Mouse (Mus musculus) MEL (cell line): ENCODE measurements around the gene Camkk2. TPM values are rescaled to one million over a fixed set of nuclear protein-coding genes. Genes with fewer than 3 reads are reported as not detected.

ENCODE experiments used
- DNase-seq: peaks from one replicate; pipeline ENCODE4 v3.0.0; 2011; ENCODE audit warnings: low read depth, low spot score
- H3K27ac ChIP-seq: 2 replicates; pipeline ENCODE4 v1.5.1; 2012; ENCODE audit warnings: low read depth, mild to moderate bottlenecking, control low read depth, low read length, moderate library complexity; ENCODE audit not compliant: control insufficient read depth
- H3K27me3 ChIP-seq, 2 experiments: fragments of 150-350 bp in 1 of 2; sonication (generic) in 1 of 2; 2 replicates each; pipeline ENCODE4 v1.6.1; 2012; ENCODE audit warnings: low read length in 2 of 2, mild to moderate bottlenecking in 2 of 2, improper control_type of control experiment in 1 of 2, moderate library complexity in 1 of 2; ENCODE audit not compliant: insufficient read depth in 2 of 2, control insufficient read depth in 1 of 2
- H3K36me3 ChIP-seq, 2 experiments: 2 replicates each; pipeline ENCODE4 v1.6.1; 2012 to 2014; ENCODE audit warnings: low read length in 2 of 2, improper control_type of control experiment in 1 of 2, inconsistent platforms in 1 of 2, mild to moderate bottlenecking in 1 of 2; ENCODE audit not compliant: insufficient read depth in 2 of 2, control insufficient read depth in 1 of 2
- H3K4me1 ChIP-seq, 2 experiments: fragments of 150-350 bp in 1 of 2; sonication (generic) in 1 of 2; 2 replicates each; pipeline ENCODE4 v1.6.1; 2012; ENCODE audit warnings: low read length in 2 of 2, improper control_type of control experiment in 1 of 2, mild to moderate bottlenecking in 1 of 2; ENCODE audit not compliant: insufficient read depth in 2 of 2, control insufficient read depth in 1 of 2
- H3K4me3 ChIP-seq, 2 experiments: fragments of 150-350 bp in 1 of 2; sonication (generic) in 1 of 2; 2 replicates each; pipeline ENCODE4 v1.5.1; 2012; ENCODE audit warnings: low read depth in 2 of 2, low read length in 2 of 2, mild to moderate bottlenecking in 2 of 2, moderate library complexity in 2 of 2, control low read depth in 1 of 2, improper control_type of control experiment in 1 of 2; ENCODE audit not compliant: control insufficient read depth in 1 of 2, insufficient read depth in 1 of 2
- H3K79me2 ChIP-seq: 2 replicates; pipeline ENCODE4 v1.6.1; 2012; ENCODE audit warnings: mild to moderate bottlenecking, low read length, moderate library complexity; ENCODE audit not compliant: control insufficient read depth, poor library complexity, insufficient read depth
- H3K9ac ChIP-seq: 2 replicates; pipeline ENCODE4 v1.6.1; 2012; ENCODE audit warnings: low read depth, mild to moderate bottlenecking, control low read depth, low read length, moderate library complexity; ENCODE audit not compliant: control insufficient read depth, poor library complexity, severe bottlenecking
- H3K9me3 ChIP-seq: fragments of 150-350 bp; sonication (generic); replicated peaks from 2 replicates; pipeline ENCODE4 v1.6.1; 2012; ENCODE audit warnings: mild to moderate bottlenecking, low read length, improper control_type of control experiment, moderate library complexity; ENCODE audit not compliant: insufficient read depth
- BHLHE40 ChIP-seq: IDR thresholded peaks from 2 replicates; pipeline ENCODE4 v1.6.1; 2012; ENCODE audit warnings: low read depth, mild to moderate bottlenecking, inconsistent platforms, low read length, improper control_type of control experiment, borderline replicate concordance
- CHD2 ChIP-seq: IDR thresholded peaks from 2 replicates; pipeline ENCODE4 v1.6.1; 2011; ENCODE audit warnings: low read length, improper control_type of control experiment
- E2F4 ChIP-seq: IDR thresholded peaks from 2 replicates; pipeline ENCODE4 v1.6.1; 2011; ENCODE audit warnings: low read depth, low read length, improper control_type of control experiment, borderline replicate concordance
- EP300 ChIP-seq, 2 experiments: IDR thresholded peaks; 2 replicates each; pipeline ENCODE4 v1.6.1; 2011; ENCODE audit warnings: improper control_type of control experiment in 2 of 2, low read length in 2 of 2, low read depth in 1 of 2, mild to moderate bottlenecking in 1 of 2
- GABPA ChIP-seq: IDR thresholded peaks from 2 replicates; pipeline ENCODE4 v1.6.1; 2012; ENCODE audit warnings: low read depth, mild to moderate bottlenecking, inconsistent platforms, low read length, improper control_type of control experiment, moderate library complexity
- HCFC1 ChIP-seq: IDR thresholded peaks from 2 replicates; pipeline ENCODE4 v1.6.1; 2012; ENCODE audit warnings: low read depth, mild to moderate bottlenecking, inconsistent platforms, low read length, improper control_type of control experiment, moderate library complexity
- MAFK ChIP-seq: IDR thresholded peaks from 2 replicates; pipeline ENCODE4 v1.6.1; 2011; ENCODE audit warnings: low read depth, mild to moderate bottlenecking, low read length, improper control_type of control experiment, borderline replicate concordance
- MAX ChIP-seq: IDR thresholded peaks from 2 replicates; pipeline ENCODE4 v1.6.1; 2011; ENCODE audit warnings: low read length, improper control_type of control experiment
- MAZ ChIP-seq: IDR thresholded peaks from 2 replicates; pipeline ENCODE4 v1.6.1; 2012; ENCODE audit warnings: low read depth, mild to moderate bottlenecking, inconsistent platforms, low read length, improper control_type of control experiment
- MXI1 ChIP-seq: IDR thresholded peaks from 2 replicates; pipeline ENCODE4 v1.6.1; 2011; ENCODE audit warnings: mild to moderate bottlenecking, low read depth, low read length, improper control_type of control experiment
- NELFE ChIP-seq: IDR thresholded peaks from 2 replicates; pipeline ENCODE4 v1.6.1; 2011; ENCODE audit warnings: low read depth, low read length, improper control_type of control experiment
- POLR2A ChIP-seq, 2 experiments: IDR thresholded peaks; 2 replicates each; pipeline ENCODE4 v1.6.1; 2011 to 2012; ENCODE audit warnings: low read length in 2 of 2, mild to moderate bottlenecking in 2 of 2, control low read depth in 1 of 2, improper control_type of control experiment in 1 of 2, low read depth in 1 of 2, moderate library complexity in 1 of 2; ENCODE audit not compliant: control insufficient read depth in 1 of 2, insufficient read depth in 1 of 2, poor library complexity in 1 of 2
- POLR2AphosphoS2 ChIP-seq: IDR thresholded peaks from 2 replicates; pipeline ENCODE4 v1.6.1; 2011; ENCODE audit warnings: low read length, improper control_type of control experiment
- RAD21 ChIP-seq: IDR thresholded peaks from 2 replicates; pipeline ENCODE4 v1.6.1; 2011; ENCODE audit warnings: mild to moderate bottlenecking, low read depth, low read length, improper control_type of control experiment
- RCOR1 ChIP-seq: IDR thresholded peaks from 2 replicates; pipeline ENCODE4 v1.6.1; 2012; ENCODE audit warnings: low read depth, mild to moderate bottlenecking, inconsistent platforms, low read length, improper control_type of control experiment
- SIN3A ChIP-seq: IDR thresholded peaks from 2 replicates; pipeline ENCODE4 v1.6.1; 2012; ENCODE audit warnings: low read length, improper control_type of control experiment, inconsistent platforms
- SMC3 ChIP-seq: IDR thresholded peaks from 2 replicates; pipeline ENCODE4 v1.6.1; 2011; ENCODE audit warnings: low read depth, low read length, improper control_type of control experiment
- TAL1 ChIP-seq: IDR thresholded peaks from 2 replicates; pipeline ENCODE4 v1.6.1; 2012; ENCODE audit warnings: mild to moderate bottlenecking, inconsistent platforms, low read length, moderate library complexity, mixed read lengths
- TBP ChIP-seq: IDR thresholded peaks from 2 replicates; pipeline ENCODE4 v1.8.0; 2011; ENCODE audit warnings: low read depth, low read length, improper control_type of control experiment
- TCF12 ChIP-seq: IDR thresholded peaks from 2 replicates; pipeline ENCODE4 v1.6.1; 2014; ENCODE audit warnings: low read depth, mild to moderate bottlenecking, inconsistent platforms, low read length, improper control_type of control experiment, moderate library complexity
- USF2 ChIP-seq, 2 experiments: IDR thresholded peaks; 2 replicates each; pipeline ENCODE4 v1.6.1; 2011 to 2012; ENCODE audit warnings: improper control_type of control experiment in 2 of 2, low read length in 2 of 2, borderline replicate concordance in 1 of 2, inconsistent platforms in 1 of 2, low read depth in 1 of 2, mild to moderate bottlenecking in 1 of 2; ENCODE audit not compliant: insufficient read depth in 1 of 2
- polyA plus RNA-seq, 2 experiments: library from polyadenylated mRNA; stranded (reverse) in 1 of 2; unstranded in 1 of 2; fragments of >175 nt in 1 of 2; fragments of >200 nt in 1 of 2; gene quantifications; 2 replicates each; pipeline versions ENCODE4 v1.2.1 to v1.2.4; 2012; ENCODE audit warnings: low replicate concordance in 2 of 2, low read depth in 1 of 2; ENCODE audit not compliant: insufficient read length in 2 of 2, insufficient read depth in 1 of 2, missing spikeins in 1 of 2
- total RNA-seq: library from RNA; depleted of rRNA; stranded (reverse); fragments of 300-350 nt; gene quantifications from 2 replicates; pipeline ENCODE4 v1.2.3, GENCODE M21; 2012; rRNA removed

The Camkk2 gene
- total RNA-seq (16.3 and 23.7 TPM in 2 replicates), polyA plus RNA-seq (10 to 100 TPM in 1 of 2 experiments, not detected in 1; 24.8 TPM)

GRCm38 (mm10) chr5:122779277-122779834, at the start of gene Camkk2:
Gene Camkk2 (minus strand): TSS chr5:122779409.
- H3K36me3 ChIP-seq, result peaks cover 0 to 9% of the 10 kb centered on the region in 2 experiments; a peak in 2 of 4 replicates
- H3K79me2 ChIP-seq, result peaks cover 18% of the 10 kb centered on the region
- peak; percentile 88 for DNase-seq
- peak within 1 kb of the TSS; percentile 89 for H3K27ac ChIP-seq
- H3K9ac ChIP-seq, result peak within 1 kb of the TSS; percentile 95
- peaks cover 7 to 31% of the 10 kb centered on the region in 2 experiments for H3K4me1 ChIP-seq
- TF ChIP-seq POLR2AphosphoS2 (no peak), HCFC1 (peak; percentile 45), SMC3 (no peak), RAD21 (no peak), MXI1 (peak; percentile 58), SIN3A (peak; percentile 60), NELFE (peak; percentile 64), TCF12 (peak; percentile 35; the same call in 1 of the 2 replicates), MAZ (peak; percentile 40; the same call in 1 of the 2 replicates), POLR2A (IDR thresholded peaks at IDR 0.05; ENCODE audit: control insufficient read depth in 1 of 2, insufficient read depth in 1 of 2, low read depth in 1 of 2, low read length in 2 of 2, poor library complexity in 1 of 2) (peak; percentile 35 to 72; a peak in 3 of 4 replicates)
- H3K27me3 ChIP-seq, result no peaks in the 10 kb centered on the region
- H3K9me3 ChIP-seq, result no peaks in the 10 kb centered on the region
- peak within 1 kb of the TSS; percentile 83 to 100 for H3K4me3 ChIP-seq

DNA sequence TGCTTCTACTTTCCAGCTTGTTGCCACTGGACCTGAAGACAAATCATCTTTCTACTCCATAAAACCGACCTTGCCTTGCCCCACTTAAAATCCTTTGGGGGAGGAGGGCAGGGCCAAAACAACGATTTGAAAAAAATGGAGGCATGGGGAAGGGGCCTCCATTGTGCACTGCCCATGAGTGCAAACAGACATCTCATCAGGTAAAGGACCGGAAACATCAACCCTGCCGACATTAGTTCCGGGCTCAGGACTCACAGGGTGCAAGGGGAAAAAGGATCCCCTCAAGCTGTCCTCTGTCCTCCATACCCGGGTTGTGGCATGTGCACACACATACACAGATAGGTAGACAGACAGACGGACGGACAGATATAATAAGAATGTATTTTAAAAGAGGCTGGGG, 45.9 kb upstream of the Camkk2 start:
- no peaks in the 10 kb centered on the region for H3K27me3 ChIP-seq
- peaks cover 10 to 17% of the 10 kb centered on the region in 2 experiments for H3K4me1 ChIP-seq
- H3K27ac ChIP-seq, result no peak overlapping the region
- H3K9me3 ChIP-seq, result no peaks in the 10 kb centered on the region
- no peak overlapping the region for H3K4me3 ChIP-seq
- no peak overlapping the region for H3K9ac ChIP-seq
- TF ChIP-seq BHLHE40 (no peak), E2F4 (no peak), TBP (no peak), RAD21 (no peak), GABPA (no peak), MAX (no peak), MAFK (no peak), TAL1 (no peak), EP300 (IDR thresholded peaks at IDR 0.05; ENCODE audit: low read depth in 1 of 2, low read length in 2 of 2) (no peak), CHD2 (no peak), RCOR1 (no peak), USF2 (IDR thresholded peaks at IDR 0.05; ENCODE audit: borderline replicate concordance in 1 of 2, insufficient read depth in 1 of 2, low read depth in 1 of 2, low read length in 2 of 2) (no peak), MAZ (no peak)
- H3K79me2 ChIP-seq, result peaks cover 5% of the 10 kb centered on the region
- H3K36me3 ChIP-seq, result peaks cover 0 to 13% of the 10 kb centered on the region in 2 experiments; a peak in 2 of 4 replicates
- no peak for DNase-seq
